Mouse (Mus musculus): ENCODE results near the gene Cald1. TPM values are rescaled to one million over a fixed set of nuclear protein-coding genes. Genes with fewer than 3 reads are reported as not detected.

Gene Cald1
- polyA plus RNA-seq, 1 experiment from 2014 or later = 279 TPM

DNA sequence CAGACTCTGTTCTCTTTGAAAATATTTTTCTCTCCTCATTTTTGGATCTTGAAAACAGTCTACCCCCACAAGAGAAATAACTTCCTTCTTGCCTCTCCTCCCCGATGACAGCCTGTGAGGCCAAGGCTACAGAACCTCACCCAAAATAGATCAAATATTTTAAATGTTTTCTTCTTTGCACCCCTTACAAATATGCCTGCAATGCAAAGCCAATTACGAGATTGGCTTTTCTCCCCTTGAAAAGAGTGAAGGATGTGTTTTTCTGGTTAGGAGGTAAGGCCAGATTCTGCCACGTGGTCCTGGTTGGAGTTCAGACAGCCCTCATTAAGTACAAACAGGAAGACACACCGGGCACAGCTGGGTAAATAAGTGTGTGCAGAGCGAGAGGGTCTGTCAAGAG, 14.9 kb upstream of the Cald1 start:
- Histone ChIP-seq H3K4me3 (ENCODE audit: low read length) (no peak overlapping the region), H3K36me3 (ENCODE audit: control insufficient read depth, insufficient read depth, low read length) (no peaks in the 10 kb centered on the region), H3K9me3 (ENCODE audit: control insufficient read depth, low read length) (no peaks in the 10 kb centered on the region), H3K4me2 (ENCODE audit: low read depth, low read length) (no peak overlapping the region), H3K27ac (ENCODE audit: low read length) (no peak overlapping the region), H3K4me1 (replicated peaks; ENCODE audit: control insufficient read depth, insufficient read depth, low read length) (peaks cover 11% of the 10 kb centered on the region), H3K27me3 (ENCODE audit: control insufficient read depth, insufficient read depth, low read depth, low read length) (no peaks in the 10 kb centered on the region), H3K9ac (ENCODE audit: low read length) (no peak overlapping the region)
- ATAC-seq (ENCODE audit: low read depth) = no peak
- WGBS = 25% methylated on average over 5 of the region's 5 CpGs

DNA sequence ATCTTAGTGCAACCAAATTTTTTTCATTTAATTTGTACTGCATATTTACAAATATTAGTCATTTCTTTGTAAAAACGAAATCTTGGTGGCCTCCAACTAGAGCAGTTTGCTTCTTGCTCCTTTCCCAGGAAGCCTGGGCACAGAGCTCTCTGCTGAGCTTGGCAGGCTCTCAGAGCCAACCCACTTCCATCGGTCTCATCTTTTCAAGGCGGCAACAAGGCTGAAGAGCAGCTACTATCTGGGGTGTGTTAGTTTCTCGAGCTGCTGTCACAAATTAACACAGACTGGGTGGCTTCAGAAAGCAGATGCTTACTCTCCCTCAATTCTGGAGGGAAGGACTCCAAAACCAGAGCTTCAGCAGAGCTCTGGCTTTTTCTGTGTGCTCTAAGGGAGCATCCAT, 10.2 kb upstream of the Cald1 start:
- WGBS = 60% methylated on average over 4 of the region's 4 CpGs
- H3K4me2 ChIP-seq (ENCODE audit: low read depth, low read length) = no peak overlapping the region
- H3K9ac ChIP-seq (ENCODE audit: low read length) = no peak overlapping the region
- no peak overlapping the region for H3K27ac ChIP-seq (ENCODE audit: low read length)
- peaks cover 5% of the 10 kb centered on the region for H3K4me1 ChIP-seq (replicated peaks; ENCODE audit: control insufficient read depth, insufficient read depth, low read length)
- no peak for ATAC-seq (ENCODE audit: low read depth)
- H3K27me3 ChIP-seq (ENCODE audit: control insufficient read depth, insufficient read depth, low read depth, low read length) = no peaks in the 10 kb centered on the region
- no peak overlapping the region for H3K4me3 ChIP-seq (ENCODE audit: low read length)
- no peaks in the 10 kb centered on the region for H3K9me3 ChIP-seq (ENCODE audit: control insufficient read depth, low read length)
- no peaks in the 10 kb centered on the region for H3K36me3 ChIP-seq (ENCODE audit: control insufficient read depth, insufficient read depth, low read length)

DNA sequence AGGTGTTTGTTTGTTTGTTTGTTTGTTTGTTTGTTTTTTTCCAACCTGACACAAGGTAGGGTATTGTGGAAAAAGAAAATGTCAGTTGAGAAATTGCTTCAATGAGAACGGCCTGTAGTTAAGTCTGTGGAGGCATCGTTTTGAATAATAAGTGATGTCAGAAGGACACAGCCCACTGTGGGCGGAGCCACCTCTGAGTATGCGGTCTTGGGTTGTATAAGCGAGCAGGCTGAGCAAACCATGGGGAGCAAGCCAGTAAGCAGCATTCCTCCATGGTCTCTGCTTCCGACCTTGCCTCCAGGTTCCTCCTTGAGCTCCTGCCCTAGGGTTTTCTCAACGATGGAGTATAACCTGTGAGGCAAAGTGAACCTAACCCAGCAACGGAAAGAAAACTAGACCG, 7.6 kb upstream of the Cald1 start:
- H3K27ac ChIP-seq (ENCODE audit: low read length) = no peak overlapping the region
- no peaks in the 10 kb centered on the region for H3K9me3 ChIP-seq (ENCODE audit: control insufficient read depth, low read length)
- no peak overlapping the region for H3K9ac ChIP-seq (ENCODE audit: low read length)
- no peak overlapping the region for H3K4me2 ChIP-seq (ENCODE audit: low read depth, low read length)
- 90% methylated on average over 9 of the region's 9 CpGs for WGBS
- H3K4me1 ChIP-seq (replicated peaks; ENCODE audit: control insufficient read depth, insufficient read depth, low read length) = no peaks in the 10 kb centered on the region
- no peak overlapping the region for H3K4me3 ChIP-seq (ENCODE audit: low read length)
- no peaks in the 10 kb centered on the region for H3K27me3 ChIP-seq (ENCODE audit: control insufficient read depth, insufficient read depth, low read depth, low read length)
- no peak for ATAC-seq (ENCODE audit: low read depth)
- no peaks in the 10 kb centered on the region for H3K36me3 ChIP-seq (ENCODE audit: control insufficient read depth, insufficient read depth, low read length)

DNA sequence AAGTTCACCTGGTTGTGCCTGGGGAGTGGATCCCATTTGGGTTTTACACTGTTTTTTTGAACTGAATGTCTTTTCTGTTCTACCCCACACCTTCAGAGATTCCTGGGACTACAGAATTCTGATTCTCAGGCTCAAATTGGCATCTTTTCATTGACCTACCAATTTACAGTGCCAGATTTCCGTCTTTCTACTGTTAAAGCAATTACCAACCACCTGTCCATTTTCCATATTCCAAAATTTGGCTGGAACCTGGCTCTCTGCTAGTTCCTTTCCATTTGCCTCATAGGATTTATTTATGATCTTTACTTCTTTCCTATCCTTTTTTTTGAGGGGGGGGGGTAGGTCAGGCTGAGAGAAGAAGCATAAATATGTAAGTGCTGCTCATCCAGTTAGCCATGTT, 4.9 kb upstream of the Cald1 start:
- Histone ChIP-seq H3K27ac (ENCODE audit: low read length) (no peak overlapping the region), H3K9ac (ENCODE audit: low read length) (no peak overlapping the region), H3K4me1 (replicated peaks; ENCODE audit: control insufficient read depth, insufficient read depth, low read length) (peaks cover 10% of the 10 kb centered on the region), H3K27me3 (ENCODE audit: control insufficient read depth, insufficient read depth, low read depth, low read length) (no peaks in the 10 kb centered on the region), H3K36me3 (ENCODE audit: control insufficient read depth, insufficient read depth, low read length) (no peaks in the 10 kb centered on the region), H3K4me3 (ENCODE audit: low read length) (no peak overlapping the region), H3K9me3 (ENCODE audit: control insufficient read depth, low read length) (no peaks in the 10 kb centered on the region), H3K4me2 (ENCODE audit: low read depth, low read length) (no peak overlapping the region)
- WGBS = 84% methylated on average over 1 of the region's 1 CpGs
- no peak for ATAC-seq (ENCODE audit: low read depth)

DNA sequence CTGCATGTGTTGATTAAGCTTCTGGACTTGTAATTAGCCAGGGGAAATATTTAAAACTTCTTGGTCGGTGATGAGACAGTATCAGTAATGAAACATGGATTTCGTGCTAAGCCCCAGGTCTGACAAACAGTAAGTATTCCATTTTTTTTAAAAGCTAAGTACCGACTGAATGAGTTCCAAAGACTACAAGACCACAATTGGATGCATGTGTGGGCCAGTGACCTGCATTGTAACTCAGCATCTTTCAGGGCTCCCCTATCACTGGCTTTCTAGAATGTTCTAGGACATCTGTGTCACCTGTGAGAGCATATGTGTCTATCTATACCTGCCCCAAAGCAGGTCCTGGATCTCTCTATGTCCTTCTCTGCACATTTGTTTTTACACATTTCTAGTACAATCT, 984 bp upstream of the Cald1 start:
- Histone ChIP-seq H3K4me2 (ENCODE audit: low read depth, low read length) (0 out of 2 replicates have a peak overlapping the region, but pooled peaks have one; percentile 47), H3K4me3 (ENCODE audit: low read length) (no peak overlapping the region), H3K4me1 (replicated peaks; ENCODE audit: control insufficient read depth, insufficient read depth, low read length) (peaks cover 11% of the 10 kb centered on the region), H3K9ac (ENCODE audit: low read length) (no peak overlapping the region), H3K9me3 (ENCODE audit: control insufficient read depth, low read length) (no peaks in the 10 kb centered on the region), H3K27ac (ENCODE audit: low read length) (peak overlapping the region; percentile 77), H3K36me3 (ENCODE audit: control insufficient read depth, insufficient read depth, low read length) (no peaks in the 10 kb centered on the region), H3K27me3 (ENCODE audit: control insufficient read depth, insufficient read depth, low read depth, low read length) (no peaks in the 10 kb centered on the region)
- 54% methylated on average over 3 of the region's 3 CpGs for WGBS
- no peak for ATAC-seq (ENCODE audit: low read depth)

DNA sequence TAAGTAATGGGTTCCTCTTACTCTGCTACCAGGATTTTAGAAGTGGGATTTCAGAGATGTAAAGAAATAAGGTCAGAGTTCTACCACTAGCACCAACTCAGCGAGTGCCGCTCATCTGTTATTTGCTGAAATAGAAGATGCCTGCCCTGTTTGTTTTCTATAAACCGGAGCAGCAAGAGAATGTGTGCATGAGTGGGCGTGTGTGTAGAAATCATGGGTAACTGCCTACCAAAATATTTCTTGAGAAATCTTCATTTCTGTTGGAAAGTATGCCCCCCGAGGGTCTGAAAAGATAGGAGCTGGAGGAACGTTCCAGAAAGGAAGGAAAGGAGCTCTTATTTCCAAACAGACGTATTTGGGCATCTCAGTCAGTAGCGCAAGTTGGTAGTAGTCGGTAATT, 871 bp downstream of the Cald1 start:
- Histone ChIP-seq H3K4me1 (replicated peaks; ENCODE audit: control insufficient read depth, insufficient read depth, low read length) (peaks cover 22% of the 10 kb centered on the region), H3K27ac (ENCODE audit: low read length) (peak overlapping the region; percentile 77), H3K36me3 (ENCODE audit: control insufficient read depth, insufficient read depth, low read length) (no peaks in the 10 kb centered on the region), H3K9me3 (ENCODE audit: control insufficient read depth, low read length) (no peaks in the 10 kb centered on the region), H3K27me3 (ENCODE audit: control insufficient read depth, insufficient read depth, low read depth, low read length) (no peaks in the 10 kb centered on the region), H3K4me2 (ENCODE audit: low read depth, low read length) (peak overlapping the region; percentile 47), H3K4me3 (ENCODE audit: low read length) (peak overlapping the region; percentile 57), H3K9ac (ENCODE audit: low read length) (peak overlapping the region; percentile 67)
- WGBS = 21% methylated on average over 9 of the region's 9 CpGs
- ATAC-seq (ENCODE audit: low read depth) = no peak

DNA sequence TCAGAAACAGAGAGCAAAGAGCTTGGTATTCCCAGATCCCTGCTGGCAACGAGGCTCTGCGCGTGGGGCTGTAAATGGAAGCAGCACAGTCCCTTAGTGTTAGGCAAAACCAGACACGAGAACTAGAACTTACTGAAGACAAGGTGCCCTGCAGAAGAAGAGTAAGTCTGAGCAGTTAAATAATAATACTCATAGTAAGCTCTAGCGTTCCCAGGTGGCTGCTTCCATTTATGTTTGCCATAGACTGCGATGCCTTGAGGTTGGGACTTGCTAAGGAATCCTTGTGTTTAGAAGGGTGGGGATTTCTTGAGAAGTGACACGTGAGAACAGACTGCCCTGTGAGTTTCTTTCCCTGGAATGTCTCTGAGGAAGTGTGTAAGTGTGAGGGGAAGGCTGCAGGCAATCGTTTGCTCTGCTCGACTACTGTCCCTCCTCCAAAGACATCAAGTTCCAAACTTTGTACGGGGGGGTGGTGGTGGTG, 1.4 kb downstream of the Cald1 start:
- Histone ChIP-seq H3K4me1 (replicated peaks; ENCODE audit: control insufficient read depth, insufficient read depth, low read length) (peaks cover 22% of the 10 kb centered on the region), H3K4me2 (ENCODE audit: low read depth, low read length) (peak overlapping the region; percentile 47), H3K9ac (ENCODE audit: low read length) (peak overlapping the region; percentile 67), H3K9me3 (ENCODE audit: control insufficient read depth, low read length) (no peaks in the 10 kb centered on the region), H3K4me3 (ENCODE audit: low read length) (peak overlapping the region; percentile 57), H3K27ac (ENCODE audit: low read length) (peak overlapping the region; percentile 77), H3K27me3 (ENCODE audit: control insufficient read depth, insufficient read depth, low read depth, low read length) (no peaks in the 10 kb centered on the region), H3K36me3 (ENCODE audit: control insufficient read depth, insufficient read depth, low read length) (no peaks in the 10 kb centered on the region)
- ATAC-seq (ENCODE audit: low read depth) = peak; percentile 51
- 12% methylated on average over 10 of the region's 10 CpGs for WGBS

DNA sequence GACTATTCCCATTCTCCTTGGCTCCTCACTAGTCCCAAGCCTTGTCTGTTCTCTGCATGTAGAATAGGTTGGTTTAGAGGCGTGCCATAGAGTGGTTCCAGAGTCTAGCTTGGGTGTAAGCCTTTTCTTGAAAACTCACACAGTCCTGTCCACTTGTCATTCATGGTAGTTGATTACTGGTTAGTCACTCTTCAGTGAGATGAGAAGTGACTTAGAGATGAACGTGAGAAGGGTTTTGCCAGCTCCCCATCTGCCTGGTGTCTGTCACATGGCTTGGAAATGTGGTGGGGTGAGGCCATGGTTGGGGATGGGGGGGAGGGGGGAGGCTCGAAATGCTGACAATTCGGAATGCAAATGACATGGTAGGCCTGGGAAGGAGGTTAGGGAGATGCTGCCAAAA, 2.5 kb downstream of the Cald1 start:
- no peaks in the 10 kb centered on the region for H3K36me3 ChIP-seq (ENCODE audit: control insufficient read depth, insufficient read depth, low read length)
- no peaks in the 10 kb centered on the region for H3K27me3 ChIP-seq (ENCODE audit: control insufficient read depth, insufficient read depth, low read depth, low read length)
- WGBS = 67% methylated on average over 4 of the region's 4 CpGs
- peaks cover 26% of the 10 kb centered on the region for H3K4me1 ChIP-seq (replicated peaks; ENCODE audit: control insufficient read depth, insufficient read depth, low read length)
- no peaks in the 10 kb centered on the region for H3K9me3 ChIP-seq (ENCODE audit: control insufficient read depth, low read length)
- H3K27ac ChIP-seq (ENCODE audit: low read length) = no peak overlapping the region
- peak overlapping the region; percentile 47; the same call in 1 of the 2 replicates for H3K4me2 ChIP-seq (ENCODE audit: low read depth, low read length)
- no peak overlapping the region for H3K9ac ChIP-seq (ENCODE audit: low read length)
- ATAC-seq (ENCODE audit: low read depth) = no peak
- H3K4me3 ChIP-seq (ENCODE audit: low read length) = no peak overlapping the region

DNA sequence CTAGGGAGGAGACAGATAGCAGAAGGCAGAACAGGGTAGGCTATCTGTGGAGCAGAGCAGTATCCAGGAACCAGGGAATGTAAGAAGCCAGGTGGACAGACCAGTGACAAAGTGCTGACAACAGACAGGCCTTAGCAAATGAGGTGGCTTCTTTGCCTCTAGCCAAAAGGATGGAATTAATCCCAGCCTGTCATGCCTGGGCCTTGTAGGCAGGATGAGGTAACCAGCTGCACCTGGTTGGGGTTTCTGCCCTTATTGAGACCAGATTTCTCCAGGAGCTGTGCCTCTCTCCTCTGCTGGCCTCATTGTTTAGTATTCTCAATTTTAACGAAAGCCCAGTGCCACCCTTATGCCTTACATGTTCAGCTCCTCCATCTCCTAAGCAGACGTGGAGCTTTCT, 3.8 kb downstream of the Cald1 start:
- Histone ChIP-seq H3K4me3 (ENCODE audit: low read length) (no peak overlapping the region), H3K9ac (ENCODE audit: low read length) (no peak overlapping the region), H3K9me3 (ENCODE audit: control insufficient read depth, low read length) (no peaks in the 10 kb centered on the region), H3K4me2 (ENCODE audit: low read depth, low read length) (no peak overlapping the region), H3K27ac (ENCODE audit: low read length) (no peak overlapping the region), H3K4me1 (replicated peaks; ENCODE audit: control insufficient read depth, insufficient read depth, low read length) (peaks cover 33% of the 10 kb centered on the region), H3K27me3 (ENCODE audit: control insufficient read depth, insufficient read depth, low read depth, low read length) (no peaks in the 10 kb centered on the region), H3K36me3 (ENCODE audit: control insufficient read depth, insufficient read depth, low read length) (no peaks in the 10 kb centered on the region)
- no peak for ATAC-seq (ENCODE audit: low read depth)
- WGBS = 78% methylated on average over 2 of the region's 2 CpGs

DNA sequence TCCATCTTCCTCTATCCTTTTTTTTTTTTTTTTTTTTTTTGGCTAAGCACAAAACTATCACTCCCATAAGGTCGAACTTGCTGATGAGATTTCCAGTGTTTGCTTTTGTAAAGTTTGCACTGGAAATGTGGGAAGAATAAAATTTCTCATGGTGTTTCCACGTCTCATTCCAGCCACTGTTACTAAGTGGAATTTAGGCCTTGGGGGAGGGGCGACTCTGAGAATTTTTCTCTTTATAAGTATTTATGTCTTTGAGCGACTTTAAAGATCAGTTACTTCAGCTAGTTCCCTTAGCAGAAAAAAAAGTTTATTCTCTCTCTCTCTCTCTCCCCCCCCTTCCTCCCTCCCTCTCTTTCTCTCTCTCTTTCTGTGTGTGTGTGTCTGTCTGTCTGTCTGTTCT, 8.1 kb downstream of the Cald1 start:
- ATAC-seq (ENCODE audit: low read depth) = no peak
- Histone ChIP-seq H3K4me2 (ENCODE audit: low read depth, low read length) (no peak overlapping the region), H3K36me3 (ENCODE audit: control insufficient read depth, insufficient read depth, low read length) (no peaks in the 10 kb centered on the region), H3K9me3 (ENCODE audit: control insufficient read depth, low read length) (no peaks in the 10 kb centered on the region), H3K9ac (ENCODE audit: low read length) (no peak overlapping the region; the same call in 1 of the 2 replicates), H3K4me3 (ENCODE audit: low read length) (no peak overlapping the region), H3K4me1 (replicated peaks; ENCODE audit: control insufficient read depth, insufficient read depth, low read length) (peaks cover 49% of the 10 kb centered on the region), H3K27ac (ENCODE audit: low read length) (peak overlapping the region; percentile 54), H3K27me3 (ENCODE audit: control insufficient read depth, insufficient read depth, low read depth, low read length) (no peaks in the 10 kb centered on the region)
- WGBS = 23% methylated on average over 4 of the region's 4 CpGs
